Mouse (Mus musculus): ENCODE measurements around the gene Eepd1. TPM values are rescaled to one million over a fixed set of nuclear protein-coding genes. Genes with fewer than 3 reads are reported as not detected.
A peak's percentile ranks its signal among the peaks of the same experiment; 100 is the strongest.

Gene Eepd1
- polyA plus RNA-seq, 1 experiment from 2014 or later: 13.7 TPM

GRCm38 (mm10) chr9:25516640-25517039 is 35.3 kb downstream of the Eepd1 start:
- no peak for DNase-seq (ENCODE audit: low spot score)
- H3K27ac ChIP-seq (replicated peaks; ENCODE audit: low read depth, low read length): no peak overlapping the region
- WGBS: 87% methylated on average over 7 of the region's 7 CpGs
- no peak overlapping the region for H3K9ac ChIP-seq (ENCODE audit: low read depth, low read length)
- H3K4me2 ChIP-seq (ENCODE audit: low read depth, low read length): no peak overlapping the region
- H3K27me3 ChIP-seq (replicated peaks; ENCODE audit: control insufficient read depth, insufficient read depth, low read length): no peaks in the 10 kb centered on the region
- ATAC-seq (ENCODE audit: low read depth): no peak
- H3K36me3 ChIP-seq (ENCODE audit: control insufficient read depth, insufficient read depth, low read length): no peaks in the 10 kb centered on the region
- peaks cover 17% of the 10 kb centered on the region; the same call in 1 of the 2 replicates for H3K4me1 ChIP-seq (ENCODE audit: control insufficient read depth, insufficient read depth, low read length)
- H3K4me3 ChIP-seq (ENCODE audit: low read depth, low read length): no peak overlapping the region
- H3K9me3 ChIP-seq (ENCODE audit: control insufficient read depth, low read length): no peaks in the 10 kb centered on the region

GRCm38 (mm10) chr9:25517982-25518381 is 36.6 kb downstream of the Eepd1 start:
- no peak overlapping the region for H3K4me3 ChIP-seq (ENCODE audit: low read depth, low read length)
- no peak overlapping the region for H3K9ac ChIP-seq (ENCODE audit: low read depth, low read length)
- no peaks in the 10 kb centered on the region for H3K27me3 ChIP-seq (replicated peaks; ENCODE audit: control insufficient read depth, insufficient read depth, low read length)
- ATAC-seq (ENCODE audit: low read depth) (peak; percentile 53; the same call in 1 of the 2 replicates), DNase-seq (ENCODE audit: low spot score) (peak; percentile 48)
- no peak overlapping the region for H3K4me2 ChIP-seq (ENCODE audit: low read depth, low read length)
- peaks cover 17% of the 10 kb centered on the region; the same call in 1 of the 2 replicates for H3K4me1 ChIP-seq (ENCODE audit: control insufficient read depth, insufficient read depth, low read length)
- H3K9me3 ChIP-seq (ENCODE audit: control insufficient read depth, low read length): no peaks in the 10 kb centered on the region
- whole genome bisulfite sequencing: 18% methylated on average over 4 of the region's 4 CpGs
- H3K36me3 ChIP-seq (ENCODE audit: control insufficient read depth, insufficient read depth, low read length): no peaks in the 10 kb centered on the region
- no peak overlapping the region for H3K27ac ChIP-seq (replicated peaks; ENCODE audit: low read depth, low read length)

DNA sequence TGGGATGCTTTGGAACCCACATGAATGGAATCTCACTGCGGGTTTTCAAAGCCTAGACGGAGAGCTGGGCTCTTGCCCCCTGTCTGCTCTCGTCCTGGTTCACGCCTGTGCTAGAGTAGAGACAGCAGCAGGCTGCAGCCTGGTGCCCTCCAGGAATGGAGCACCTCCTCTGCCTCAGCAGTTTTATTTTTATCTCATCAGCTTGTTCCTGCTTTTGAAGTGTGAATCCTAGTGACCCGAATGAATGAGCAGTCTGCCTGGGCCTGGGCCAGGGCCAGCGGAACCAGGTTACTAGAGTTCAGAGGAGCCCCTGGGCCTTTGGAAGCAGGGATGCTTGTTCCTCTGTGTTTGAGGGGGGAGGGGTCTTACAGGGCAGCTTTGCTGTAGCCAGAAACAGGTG is 37.8 kb downstream of the Eepd1 start:
- WGBS: 48% methylated on average over 6 of the region's 6 CpGs
- Histone ChIP-seq H3K4me3 (ENCODE audit: low read depth, low read length) (no peak overlapping the region), H3K27ac (replicated peaks; ENCODE audit: low read depth, low read length) (no peak overlapping the region), H3K4me2 (ENCODE audit: low read depth, low read length) (no peak overlapping the region), H3K9me3 (ENCODE audit: control insufficient read depth, low read length) (no peaks in the 10 kb centered on the region), H3K4me1 (ENCODE audit: control insufficient read depth, insufficient read depth, low read length) (peaks cover 17% of the 10 kb centered on the region; the same call in 1 of the 2 replicates), H3K36me3 (ENCODE audit: control insufficient read depth, insufficient read depth, low read length) (no peaks in the 10 kb centered on the region), H3K27me3 (replicated peaks; ENCODE audit: control insufficient read depth, insufficient read depth, low read length) (no peaks in the 10 kb centered on the region), H3K9ac (ENCODE audit: low read depth, low read length) (no peak overlapping the region)
- ATAC-seq (ENCODE audit: low read depth) (no peak), DNase-seq (ENCODE audit: low spot score) (no peak)

DNA sequence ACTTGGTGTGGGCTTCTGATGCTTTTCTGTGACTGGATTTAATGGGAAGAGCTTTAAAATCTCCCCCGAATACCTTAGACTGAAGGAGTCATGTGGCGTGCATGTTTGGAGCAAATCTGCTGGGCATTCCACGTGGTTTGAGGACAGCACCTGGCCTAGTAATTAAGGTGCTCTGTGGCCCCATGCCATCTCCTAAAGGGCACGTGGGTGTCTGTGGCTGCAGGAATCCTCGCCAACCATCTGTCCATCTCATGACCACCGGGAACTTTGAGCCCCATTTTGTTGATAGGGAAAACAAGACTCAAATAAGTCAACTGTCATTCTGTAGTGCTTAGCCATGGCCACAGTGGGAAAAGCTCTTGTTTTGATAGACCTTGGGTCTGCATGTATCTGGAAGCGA is 39.5 kb downstream of the Eepd1 start:
- WGBS: 80% methylated on average over 7 of the region's 7 CpGs
- no peaks in the 10 kb centered on the region for H3K36me3 ChIP-seq (ENCODE audit: control insufficient read depth, insufficient read depth, low read length)
- DNase-seq (ENCODE audit: low spot score) (no peak), ATAC-seq (ENCODE audit: low read depth) (no peak)
- no peaks in the 10 kb centered on the region for H3K9me3 ChIP-seq (ENCODE audit: control insufficient read depth, low read length)
- no peak overlapping the region for H3K4me3 ChIP-seq (ENCODE audit: low read depth, low read length)
- H3K4me2 ChIP-seq (ENCODE audit: low read depth, low read length): no peak overlapping the region
- H3K4me1 ChIP-seq (ENCODE audit: control insufficient read depth, insufficient read depth, low read length): peaks cover 17% of the 10 kb centered on the region; the same call in 1 of the 2 replicates
- no peaks in the 10 kb centered on the region for H3K27me3 ChIP-seq (replicated peaks; ENCODE audit: control insufficient read depth, insufficient read depth, low read length)
- H3K9ac ChIP-seq (ENCODE audit: low read depth, low read length): no peak overlapping the region
- no peak overlapping the region for H3K27ac ChIP-seq (replicated peaks; ENCODE audit: low read depth, low read length)

- Histone ChIP-seq H3K36me3 (ENCODE audit: control insufficient read depth, insufficient read depth, low read length) (no peaks in the 10 kb centered on the region), H3K9me3 (ENCODE audit: control insufficient read depth, low read length) (no peaks in the 10 kb centered on the region), H3K27ac (replicated peaks; ENCODE audit: low read depth, low read length) (no peak overlapping the region), H3K4me3 (ENCODE audit: low read depth, low read length) (no peak overlapping the region), H3K9ac (ENCODE audit: low read depth, low read length) (no peak overlapping the region), H3K27me3 (replicated peaks; ENCODE audit: control insufficient read depth, insufficient read depth, low read length) (no peaks in the 10 kb centered on the region), H3K4me1 (ENCODE audit: control insufficient read depth, insufficient read depth, low read length) (peaks cover 24% of the 10 kb centered on the region), H3K4me2 (ENCODE audit: low read depth, low read length) (no peak overlapping the region)
- 86% methylated on average over 2 of the region's 2 CpGs for WGBS
- ATAC-seq (ENCODE audit: low read depth) (no peak), DNase-seq (ENCODE audit: low spot score) (no peak)
Observed at GRCm38 (mm10) chr9:25521825-25522224, 40.5 kb downstream of the Eepd1 start.

DNA sequence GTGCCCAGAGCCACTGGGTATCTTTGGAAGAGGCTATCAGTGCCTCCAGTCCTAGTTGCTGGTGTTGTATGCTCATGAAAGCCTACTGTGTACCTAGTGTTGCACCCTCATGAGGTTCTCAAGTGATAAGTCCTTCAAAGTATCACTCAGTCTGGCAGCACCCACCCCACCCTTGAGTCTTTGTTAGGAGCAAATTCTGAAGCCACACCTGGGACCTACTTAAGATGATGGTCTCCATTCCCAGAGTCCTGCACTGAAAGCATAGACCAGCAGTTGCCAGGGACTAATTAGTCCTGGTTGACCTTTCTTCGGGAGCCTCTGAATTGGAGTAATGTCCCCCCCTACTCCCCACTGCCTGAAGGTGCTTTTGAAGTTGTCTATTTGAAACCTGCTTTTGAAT is 45.2 kb downstream of the Eepd1 start:
- Histone ChIP-seq H3K9me3 (ENCODE audit: control insufficient read depth, low read length) (no peaks in the 10 kb centered on the region), H3K27ac (replicated peaks; ENCODE audit: low read depth, low read length) (peak overlapping the region; percentile 81), H3K4me3 (ENCODE audit: low read depth, low read length) (no peak overlapping the region), H3K4me1 (ENCODE audit: control insufficient read depth, insufficient read depth, low read length) (peaks cover 19% of the 10 kb centered on the region), H3K9ac (ENCODE audit: low read depth, low read length) (no peak overlapping the region), H3K36me3 (ENCODE audit: control insufficient read depth, insufficient read depth, low read length) (no peaks in the 10 kb centered on the region), H3K27me3 (replicated peaks; ENCODE audit: control insufficient read depth, insufficient read depth, low read length) (no peaks in the 10 kb centered on the region), H3K4me2 (ENCODE audit: low read depth, low read length) (no peak overlapping the region)
- WGBS: 0% methylated on average over 1 of the region's 1 CpGs
- ATAC-seq (ENCODE audit: low read depth) (0 out of 2 replicates have a peak, but pooled peaks have one; percentile 6), DNase-seq (ENCODE audit: low spot score) (no peak)

DNA sequence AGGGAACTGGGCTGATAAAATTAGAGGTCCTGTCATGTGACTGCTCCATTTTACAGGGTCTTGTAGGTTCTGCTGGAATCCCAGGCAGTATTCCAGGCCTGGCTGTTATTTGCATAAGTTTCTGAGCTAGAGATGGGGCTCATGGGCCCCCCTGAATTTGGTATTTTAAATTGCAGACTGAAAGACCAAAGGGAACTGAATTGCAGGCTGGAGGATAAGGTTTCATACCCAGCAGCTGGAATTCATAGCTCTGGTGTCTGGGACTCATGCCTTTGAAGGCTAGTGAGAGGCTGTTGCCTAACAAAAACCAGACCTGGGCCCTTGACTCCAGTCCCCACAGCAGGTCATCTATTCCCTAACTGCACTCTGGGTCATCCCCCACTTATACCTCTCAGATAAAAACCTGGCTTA is 45.6 kb downstream of the Eepd1 start:
- DNase-seq (ENCODE audit: low spot score) (peak; percentile 92), ATAC-seq (ENCODE audit: low read depth) (peak; percentile 85)
- H3K36me3 ChIP-seq (ENCODE audit: control insufficient read depth, insufficient read depth, low read length): no peaks in the 10 kb centered on the region
- no peaks in the 10 kb centered on the region for H3K9me3 ChIP-seq (ENCODE audit: control insufficient read depth, low read length)
- H3K27me3 ChIP-seq (replicated peaks; ENCODE audit: control insufficient read depth, insufficient read depth, low read length): no peaks in the 10 kb centered on the region
- H3K4me3 ChIP-seq (ENCODE audit: low read depth, low read length): no peak overlapping the region
- H3K9ac ChIP-seq (ENCODE audit: low read depth, low read length): no peak overlapping the region
- H3K27ac ChIP-seq (replicated peaks; ENCODE audit: low read depth, low read length): peak overlapping the region; percentile 81
- H3K4me2 ChIP-seq (ENCODE audit: low read depth, low read length): no peak overlapping the region; the same call in 1 of the 2 replicates
- H3K4me1 ChIP-seq (ENCODE audit: control insufficient read depth, insufficient read depth, low read length): peaks cover 19% of the 10 kb centered on the region

GRCm38 (mm10) chr9:25527359-25528038 is 46.2 kb downstream of the Eepd1 start:
- Histone ChIP-seq H3K4me1 (ENCODE audit: control insufficient read depth, insufficient read depth, low read length) (peaks cover 19% of the 10 kb centered on the region), H3K9me3 (ENCODE audit: control insufficient read depth, low read length) (no peaks in the 10 kb centered on the region), H3K9ac (ENCODE audit: low read depth, low read length) (no peak overlapping the region), H3K27ac (replicated peaks; ENCODE audit: low read depth, low read length) (peak overlapping the region; percentile 81), H3K4me3 (ENCODE audit: low read depth, low read length) (no peak overlapping the region), H3K36me3 (ENCODE audit: control insufficient read depth, insufficient read depth, low read length) (no peaks in the 10 kb centered on the region), H3K4me2 (ENCODE audit: low read depth, low read length) (no peak overlapping the region; the same call in 1 of the 2 replicates), H3K27me3 (replicated peaks; ENCODE audit: control insufficient read depth, insufficient read depth, low read length) (no peaks in the 10 kb centered on the region)
- DNase-seq (ENCODE audit: low spot score): peak; percentile 71
- WGBS: 25% methylated on average over 7 of the region's 7 CpGs
- ATAC-seq (ENCODE audit: low read depth): peak; percentile 62

- WGBS: 60% methylated on average over 1 of the region's 1 CpGs
- DNase-seq (ENCODE audit: low spot score) (no peak), ATAC-seq (ENCODE audit: low read depth) (no peak)
Observed at GRCm38 (mm10) chr9:25531627-25532026, 50.3 kb downstream of the Eepd1 start.

More at GRCm38 (mm10) chr9:25531627-25532026, 50.3 kb downstream of the Eepd1 start:
- H3K9me3 ChIP-seq (ENCODE audit: control insufficient read depth, low read length): no peaks in the 10 kb centered on the region
- H3K9ac ChIP-seq (ENCODE audit: low read depth, low read length): no peak overlapping the region
- H3K36me3 ChIP-seq (ENCODE audit: control insufficient read depth, insufficient read depth, low read length): no peaks in the 10 kb centered on the region
- no peak overlapping the region for H3K27ac ChIP-seq (replicated peaks; ENCODE audit: low read depth, low read length)
- no peak overlapping the region for H3K4me3 ChIP-seq (ENCODE audit: low read depth, low read length)
- no peaks in the 10 kb centered on the region for H3K27me3 ChIP-seq (replicated peaks; ENCODE audit: control insufficient read depth, insufficient read depth, low read length)
- no peak overlapping the region for H3K4me2 ChIP-seq (ENCODE audit: low read depth, low read length)
- H3K4me1 ChIP-seq (ENCODE audit: control insufficient read depth, insufficient read depth, low read length): peaks cover 13% of the 10 kb centered on the region
